Mouse (Mus musculus) adrenal gland, adult (tissue): ENCODE results near the gene Slc25a47.
"Not testable (repeated sequence)": the region's sequence is repeated elsewhere in the genome, so short reads cannot be mapped to it uniquely, and the experiment has no call there.

Experiments
- DNase-seq, 2 experiments: peaks; one replicate each; pipeline ENCODE4 v3.0.0; 2022 to 2023; ENCODE audit warnings: low spot score in 1 of 2; ENCODE audit not compliant: inconsistent age in 2 of 2

The Slc25a47 gene

DNA sequence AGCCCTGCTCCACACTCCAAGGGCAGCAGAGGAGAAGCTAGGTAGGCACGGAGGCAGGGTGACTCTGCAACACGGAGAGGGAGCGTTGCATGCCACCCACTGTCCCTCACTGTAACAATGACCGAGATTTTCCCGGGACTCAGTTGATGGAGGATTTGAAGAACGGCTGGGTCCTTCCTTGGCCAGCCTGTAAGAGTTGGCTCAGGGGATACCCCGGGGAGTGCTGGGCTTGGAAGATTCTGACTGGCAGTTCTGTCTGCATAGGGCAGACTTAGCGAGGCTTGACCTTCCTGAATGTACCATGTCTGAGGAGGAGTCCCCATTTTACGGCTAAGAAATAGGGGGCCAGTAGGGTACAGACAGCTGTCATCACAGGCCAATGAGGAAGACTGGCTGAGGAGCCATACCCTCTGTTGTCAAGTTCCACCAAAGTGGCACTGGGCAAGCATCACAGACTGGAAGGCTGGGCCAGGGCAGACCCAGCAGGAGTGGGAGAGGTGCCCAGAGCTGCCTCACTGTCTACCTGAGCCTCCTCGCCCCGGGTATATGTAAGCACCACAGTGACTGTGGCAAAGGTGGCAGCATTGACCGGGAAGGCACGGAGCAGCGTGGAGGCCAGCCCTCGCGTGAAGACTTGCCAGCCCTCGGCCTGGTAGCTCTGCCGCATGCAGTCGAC, 9.4 kb upstream of the Slc25a47 start:
- DNase-seq = peak in 1 of 2 experiments; percentile 37

DNA sequence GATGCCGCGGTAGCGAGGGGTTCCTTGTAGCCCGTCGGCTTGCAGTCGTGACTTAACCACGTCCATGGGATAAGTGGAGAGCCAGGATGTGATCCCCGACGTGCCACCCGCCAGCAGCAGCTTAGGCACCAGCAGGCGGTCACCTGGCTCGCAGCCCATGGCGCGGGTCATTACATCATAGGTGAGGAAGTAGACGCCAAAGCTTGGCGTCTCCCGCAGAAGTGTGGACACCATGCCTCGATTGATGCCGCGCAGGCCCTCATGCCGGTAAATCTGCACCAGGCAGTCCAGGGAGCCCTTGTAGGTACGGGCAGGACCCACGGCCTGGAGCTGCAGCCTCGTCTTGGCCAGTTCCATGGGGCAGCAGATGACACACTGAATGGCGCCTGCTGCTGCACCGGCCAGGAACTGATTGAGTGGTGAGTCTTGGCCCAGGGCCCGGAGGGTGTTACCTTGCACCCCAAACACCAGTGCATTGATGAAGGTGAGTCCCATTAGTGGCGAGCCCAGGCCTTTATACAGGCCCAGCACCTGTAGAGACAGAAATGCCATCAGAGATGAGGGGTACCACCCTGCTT, 8.8 kb upstream of the Slc25a47 start:
- DNase-seq = peak in 1 of 2 experiments; percentile 46

DNA sequence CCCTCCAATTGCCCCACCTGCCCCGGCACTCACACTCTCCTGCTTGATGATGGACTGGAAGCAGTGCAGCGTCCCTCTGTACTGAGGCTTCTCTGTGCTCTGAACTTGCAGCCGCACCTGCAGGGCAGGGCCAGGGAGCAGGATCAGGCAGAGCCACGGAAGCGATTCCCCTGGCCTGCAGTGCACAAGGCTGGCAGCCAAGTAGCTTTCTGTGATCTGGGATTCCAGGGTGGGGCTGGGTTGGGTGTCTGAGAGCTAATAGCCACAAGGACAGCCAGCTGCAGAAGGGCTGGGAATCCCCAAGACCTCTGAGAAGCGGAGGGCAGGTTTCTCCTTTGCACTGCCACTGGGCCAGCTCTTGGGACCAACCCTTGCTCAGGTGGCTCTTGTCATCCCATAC, 8.2 kb upstream of the Slc25a47 start:
- no peak for DNase-seq

DNA sequence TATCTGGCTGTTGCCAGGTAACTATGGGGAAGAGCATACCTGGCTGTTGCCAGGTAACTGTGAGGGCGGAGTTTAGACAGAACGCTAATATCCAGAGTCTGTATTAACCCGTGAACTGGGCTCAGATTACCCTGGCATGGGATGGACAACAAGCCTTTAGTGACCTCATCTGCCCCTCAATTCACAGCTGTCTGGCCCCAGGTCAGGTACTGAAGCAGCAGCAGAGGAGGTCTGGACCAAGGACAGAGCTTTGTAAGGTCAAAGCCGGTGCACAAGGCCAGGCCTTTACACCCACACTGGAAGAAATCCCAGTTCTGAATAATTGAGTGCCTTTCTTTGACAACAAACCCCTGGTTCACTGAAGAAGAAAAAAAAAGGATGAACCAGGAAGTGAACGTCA, 6.2 kb upstream of the Slc25a47 start:
- peak; percentile 66 to 86 for DNase-seq

DNA sequence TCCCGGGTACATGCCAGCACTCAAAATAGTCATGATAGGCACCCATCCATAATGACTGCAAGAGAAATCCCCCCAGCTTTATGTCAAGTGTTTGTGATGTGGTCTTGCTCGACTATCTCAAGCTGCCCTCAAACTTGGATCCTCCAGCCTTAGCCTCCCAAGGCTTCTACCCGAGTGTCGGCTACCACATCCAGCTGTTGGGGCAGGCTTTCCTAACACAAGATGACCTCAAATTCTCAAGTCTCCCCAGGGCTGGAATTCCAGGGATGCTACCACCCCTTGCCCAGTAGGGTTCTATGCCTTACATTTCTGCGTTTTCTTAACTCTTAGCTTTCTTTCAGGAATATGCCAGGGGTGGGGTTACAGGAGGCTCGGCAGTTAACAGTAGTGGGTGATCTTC, 5.5 kb upstream of the Slc25a47 start:
- DNase-seq = no peak

DNA sequence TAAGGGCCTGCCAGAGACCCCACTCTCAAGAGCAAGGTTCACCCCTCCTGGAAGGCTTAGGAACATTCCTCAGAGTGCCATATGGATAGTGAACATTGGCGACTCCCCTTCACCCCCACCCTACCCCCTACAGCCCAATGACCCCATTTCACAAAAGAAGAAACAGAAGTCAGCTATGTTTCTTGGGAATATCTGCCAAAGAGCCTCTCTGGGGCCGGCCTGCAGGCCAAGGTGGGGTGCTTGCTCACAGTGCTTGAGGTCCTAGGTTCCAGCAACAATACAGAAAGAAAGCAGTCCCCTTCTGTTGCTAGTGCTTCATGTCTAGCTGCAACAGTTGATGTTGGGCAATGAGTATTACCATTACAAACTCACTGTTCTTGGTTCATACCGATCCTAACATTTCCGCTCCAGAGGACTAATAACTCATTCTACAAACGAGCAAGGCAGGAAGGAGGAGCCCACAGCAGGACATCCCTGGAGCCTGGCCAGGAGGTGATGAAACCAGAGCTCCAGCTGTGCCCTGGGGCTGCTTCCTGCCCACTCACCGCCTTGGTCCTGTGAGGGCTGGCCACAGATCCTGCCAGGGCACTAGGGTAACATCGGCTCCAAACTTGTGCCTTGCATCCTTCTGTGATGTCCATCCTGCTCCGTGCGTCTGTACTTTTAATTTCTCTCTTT, 3.7 kb upstream of the Slc25a47 start:
- peak; percentile 96 to 98 for DNase-seq

DNA sequence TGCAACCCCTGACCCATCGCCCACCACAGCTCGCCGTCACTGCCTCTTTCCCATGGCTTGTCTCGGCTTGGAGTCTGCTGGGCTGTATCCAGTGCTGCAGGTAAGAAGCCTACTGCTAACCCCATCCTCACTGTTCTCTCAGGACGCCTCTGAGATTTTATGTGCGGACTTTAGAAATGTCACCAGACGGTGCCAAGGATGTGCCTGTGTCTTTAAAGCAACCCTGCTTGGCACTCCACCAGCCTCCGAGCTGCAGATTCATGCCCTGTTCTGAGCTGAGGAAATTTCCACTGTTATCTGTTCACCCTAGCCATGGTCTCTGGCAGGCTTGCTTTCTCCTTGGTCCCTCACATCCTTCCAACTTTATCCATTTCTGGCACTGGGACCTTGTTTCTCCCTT, 3.0 kb upstream of the Slc25a47 start:
- DNase-seq = peak; percentile 85 to 92

DNA sequence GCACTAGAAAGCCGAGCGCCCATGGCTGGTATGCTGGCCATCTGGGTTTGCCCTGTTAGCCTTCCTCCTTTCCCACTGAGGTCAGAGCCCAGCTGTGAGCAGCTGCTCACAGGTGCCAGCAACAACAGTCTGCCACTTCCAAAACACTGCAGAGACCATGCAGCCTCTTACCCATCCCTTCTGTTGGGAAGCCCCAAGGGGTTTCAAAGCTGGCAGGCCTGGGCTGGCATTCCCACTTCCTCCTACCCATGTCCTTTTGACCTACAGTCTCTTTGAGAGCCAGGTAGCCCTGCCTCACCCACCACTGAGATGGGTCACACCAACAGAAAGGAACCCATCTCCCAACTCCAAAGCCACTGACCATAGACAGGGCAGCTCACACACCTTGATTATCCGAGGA, 2.4 kb upstream of the Slc25a47 start:
- peak in 1 of 2 experiments; percentile 64 for DNase-seq

DNA sequence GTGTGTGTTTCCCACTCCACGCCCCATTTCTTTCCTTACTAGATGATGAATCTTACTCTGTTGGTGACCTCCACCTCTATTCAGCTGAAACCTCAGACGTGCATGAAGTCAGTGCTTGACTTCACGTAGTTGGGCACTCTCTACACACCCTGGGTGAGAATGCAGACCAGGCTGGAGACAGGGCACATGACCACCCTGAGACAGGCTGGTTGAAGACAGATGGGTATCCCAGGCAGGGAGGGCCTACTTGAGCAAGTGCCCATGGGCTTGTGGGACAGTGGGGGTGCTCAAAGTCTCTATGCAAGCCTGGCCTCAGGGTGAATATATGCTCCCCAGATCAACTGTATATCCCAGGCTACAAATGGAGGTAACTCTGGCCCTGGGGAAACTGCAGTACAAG, 1.5 kb upstream of the Slc25a47 start:
- DNase-seq = peak in 1 of 2 experiments; percentile 65

DNA sequence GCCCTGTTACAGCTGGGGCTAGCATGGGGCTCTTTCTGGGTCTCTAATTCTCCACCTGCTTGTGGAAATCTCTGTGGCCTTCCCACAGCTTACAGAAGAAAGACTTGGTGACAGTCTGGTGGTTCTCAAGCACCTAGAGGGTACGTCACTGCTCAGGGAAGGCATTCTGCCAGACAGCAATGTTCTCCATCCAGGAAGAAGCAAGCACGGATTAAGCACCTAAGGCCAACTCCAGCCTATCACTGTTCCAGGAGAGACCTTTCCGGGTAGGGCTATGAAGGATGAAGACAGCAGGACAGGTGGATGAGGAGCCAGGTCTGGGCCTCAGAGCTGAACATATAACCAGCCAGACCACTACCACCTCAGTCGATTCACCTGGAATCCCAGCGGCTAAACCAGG, 1.1 kb upstream of the Slc25a47 start:
- DNase-seq = peak in 1 of 2 experiments; percentile 70

DNA sequence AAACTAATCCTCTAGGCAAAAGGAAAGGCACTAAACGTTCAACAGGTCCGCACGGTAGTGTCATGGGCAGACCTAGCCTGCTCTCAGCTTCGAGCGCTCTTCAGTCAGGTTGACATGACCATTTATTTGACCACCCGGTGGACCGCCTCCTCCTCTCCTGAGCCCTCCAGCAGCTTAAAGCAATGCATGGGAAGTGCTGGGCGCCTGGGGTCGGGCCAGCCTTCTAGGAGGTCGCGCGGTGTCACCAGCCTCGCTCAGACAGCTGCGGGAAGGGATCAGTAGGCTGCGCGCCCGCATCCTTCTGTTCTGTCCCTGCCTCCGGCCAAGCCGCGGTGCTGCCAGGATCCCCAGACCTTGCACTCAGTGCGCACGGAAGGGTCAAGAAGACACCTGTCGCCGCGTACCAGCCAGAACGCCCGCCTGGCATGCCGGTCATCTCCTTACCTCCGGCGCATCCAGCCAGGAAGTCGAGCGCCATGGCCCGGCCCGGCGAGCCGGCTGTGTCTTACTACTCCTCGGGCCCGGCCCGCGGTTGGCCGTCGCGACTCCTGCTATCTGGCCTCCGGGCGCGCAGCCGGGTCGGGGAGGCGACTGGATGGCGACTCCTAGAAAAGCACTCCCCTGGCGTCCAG, 522 bp upstream of the Slc25a47 start:
- no peak for DNase-seq

DNA sequence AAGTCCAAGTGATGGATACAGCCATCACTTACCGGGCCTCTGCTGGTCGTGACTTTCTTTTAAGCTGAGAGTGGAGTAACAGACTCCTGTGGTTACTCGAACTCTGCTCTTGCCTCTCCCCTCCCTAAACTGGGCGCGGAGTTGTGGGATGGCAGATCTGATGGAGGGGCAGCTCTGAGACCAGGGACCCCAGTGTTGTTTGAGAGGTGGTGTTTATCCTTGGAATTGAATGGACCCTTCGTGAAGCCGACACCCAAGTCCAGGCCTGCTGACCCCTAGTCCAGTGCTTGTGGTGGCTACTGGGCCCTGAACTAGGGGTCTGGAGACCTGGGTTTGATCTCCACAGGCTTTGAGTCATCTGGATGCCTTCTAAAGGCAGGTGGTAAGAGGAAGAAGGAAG, 876 bp downstream of the Slc25a47 start:
- peak in 1 of 2 experiments; percentile 60 for DNase-seq

DNA sequence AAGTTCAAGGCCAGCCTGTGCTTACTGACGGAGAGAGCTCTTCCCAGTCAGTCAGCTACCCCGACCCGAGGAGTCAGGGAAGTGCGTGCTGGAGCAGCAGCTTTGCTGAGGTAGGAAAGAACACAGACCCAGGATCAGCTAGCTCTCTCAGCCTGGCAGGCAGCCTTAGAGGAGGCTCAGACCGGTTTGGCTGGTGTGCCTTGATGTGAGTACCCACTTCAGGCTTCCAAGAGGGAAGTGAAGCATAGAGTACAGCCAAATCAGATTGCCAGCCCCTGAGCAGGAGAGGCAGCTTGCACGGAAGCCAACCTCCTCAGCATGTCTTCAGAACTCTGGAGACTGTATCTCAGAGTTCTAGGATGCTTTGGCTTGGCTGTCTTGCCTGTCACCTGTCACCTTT, 5.3 kb downstream of the Slc25a47 start:
- DNase-seq = no peak

DNA sequence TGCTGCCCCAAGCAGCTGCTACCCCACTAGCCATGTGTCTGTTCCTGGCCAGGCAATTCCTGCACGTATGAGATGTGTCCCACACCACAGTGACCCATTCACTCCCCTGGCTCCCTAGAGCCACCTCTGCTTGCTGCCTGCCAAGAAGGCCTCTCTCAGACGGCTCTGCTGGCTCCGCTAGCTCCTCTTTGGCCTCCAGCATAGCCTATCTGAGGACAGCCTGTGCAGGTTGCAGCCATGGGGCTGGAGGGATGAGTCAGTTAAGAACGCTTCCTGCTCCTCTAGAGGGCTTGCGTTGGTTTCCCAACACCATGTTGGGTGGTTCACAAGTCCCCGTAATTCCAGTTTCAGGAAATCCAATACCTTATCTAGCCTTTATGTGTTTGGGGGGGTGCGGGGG, 6.8 kb downstream of the Slc25a47 start:
- peak in 1 of 2 experiments; percentile 70 for DNase-seq

DNA sequence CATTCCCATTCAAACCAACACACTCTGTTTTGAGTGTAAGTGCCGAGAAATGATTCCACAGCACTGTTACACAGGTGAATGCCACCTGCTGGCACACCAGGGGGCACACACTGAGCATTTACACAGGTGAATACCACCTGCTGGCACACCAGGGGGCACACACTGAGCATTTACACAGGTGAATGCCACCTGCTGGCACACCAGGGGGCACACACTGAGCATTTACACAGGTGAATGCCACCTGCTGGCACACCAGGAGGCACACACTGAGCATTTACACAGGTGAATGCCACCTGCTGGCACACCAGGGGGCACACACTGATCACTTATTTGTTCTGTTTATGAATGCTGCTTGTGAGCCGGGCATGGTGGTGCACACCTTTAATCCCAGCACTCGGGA, 12.2 kb downstream of the Slc25a47 start:
- DNase-seq = not testable (repeated sequence)

DNA sequence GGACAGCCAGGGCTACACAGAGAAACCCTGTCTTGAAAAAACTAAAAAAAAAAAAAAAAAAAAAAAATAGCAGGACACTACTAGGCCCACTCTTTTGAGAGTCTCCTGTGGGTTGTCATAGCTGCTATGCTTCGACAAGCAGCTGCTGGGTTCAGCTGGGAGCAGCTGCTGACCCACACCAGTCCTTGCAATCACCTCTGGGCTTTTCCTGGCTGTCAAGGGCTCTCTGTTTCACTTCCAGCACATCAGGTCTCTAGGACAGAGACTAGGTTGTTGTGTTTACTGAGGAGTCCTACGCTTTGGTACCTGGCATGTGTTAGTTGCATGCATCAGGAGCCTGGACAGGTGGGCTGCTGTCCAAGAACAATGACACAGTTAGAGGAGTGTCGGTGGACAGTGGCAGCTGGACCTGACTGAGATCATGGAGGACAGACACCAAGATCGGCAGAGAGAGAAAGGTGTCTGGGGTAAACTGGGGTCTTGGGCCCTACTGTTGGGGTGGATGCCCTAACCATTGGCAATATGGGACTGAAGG, 13.7 kb downstream of the Slc25a47 start:
- DNase-seq = no peak

DNA sequence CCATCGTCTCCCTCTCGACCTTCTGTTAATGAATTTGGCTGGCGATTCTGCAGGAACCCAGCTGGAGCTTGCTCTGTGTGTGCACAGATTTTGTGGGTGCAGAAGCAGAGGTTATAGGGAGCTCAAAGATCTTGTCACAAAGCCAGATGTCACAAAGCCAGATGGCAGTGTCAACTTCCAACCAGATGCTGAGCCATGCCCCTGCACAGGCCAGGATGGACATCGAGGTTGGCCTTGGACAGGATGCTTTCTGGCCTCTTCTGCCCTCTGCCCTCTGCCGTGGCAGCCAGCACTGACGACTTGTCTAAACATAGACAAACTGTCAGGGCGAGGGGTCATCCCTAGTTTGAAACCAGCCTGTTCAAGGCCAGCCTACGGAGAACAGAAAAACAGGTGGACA, 14.3 kb downstream of the Slc25a47 start:
- DNase-seq = peak in 1 of 2 experiments; percentile 12

DNA sequence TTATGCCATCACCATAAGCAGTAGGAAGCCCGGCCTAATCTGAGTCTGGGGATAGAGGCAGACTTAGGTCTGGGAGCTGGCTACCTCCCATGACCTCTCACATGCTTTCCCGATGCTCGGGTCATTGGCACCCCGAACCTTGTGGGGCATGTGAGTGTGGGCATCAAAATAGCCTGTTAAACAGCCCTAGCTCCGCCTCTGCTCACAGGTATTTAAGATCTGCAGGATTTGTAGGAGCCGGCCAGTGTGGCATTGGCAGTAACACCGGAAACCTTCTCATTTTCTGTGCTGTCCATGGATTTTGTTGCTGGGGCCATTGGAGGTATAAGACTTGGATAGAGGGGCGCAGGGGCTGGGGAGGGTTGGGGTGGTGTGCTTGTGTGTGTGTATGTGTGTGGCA, 15.0 kb downstream of the Slc25a47 start:
- DNase-seq = no peak

DNA sequence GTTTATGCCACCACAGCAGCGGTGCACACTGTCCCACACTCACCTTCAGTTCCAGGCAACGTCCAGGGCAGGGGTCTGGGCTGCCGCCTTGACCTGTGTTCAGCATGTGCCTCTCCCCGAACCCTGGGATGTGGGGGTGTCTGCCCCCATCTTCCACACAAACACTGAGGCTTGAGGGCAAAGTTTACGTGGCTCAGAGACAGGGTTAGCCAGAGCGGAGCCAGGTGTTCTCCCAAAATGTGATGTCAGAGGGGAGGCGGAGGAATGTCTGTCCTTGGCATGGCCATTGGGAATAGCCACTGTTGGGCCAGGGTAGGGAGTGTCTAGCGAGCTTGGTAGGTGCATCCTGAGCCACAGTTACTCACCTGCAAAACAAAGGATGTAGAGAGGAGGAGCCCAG, 17.0 kb downstream of the Slc25a47 start:
- DNase-seq = no peak

DNA sequence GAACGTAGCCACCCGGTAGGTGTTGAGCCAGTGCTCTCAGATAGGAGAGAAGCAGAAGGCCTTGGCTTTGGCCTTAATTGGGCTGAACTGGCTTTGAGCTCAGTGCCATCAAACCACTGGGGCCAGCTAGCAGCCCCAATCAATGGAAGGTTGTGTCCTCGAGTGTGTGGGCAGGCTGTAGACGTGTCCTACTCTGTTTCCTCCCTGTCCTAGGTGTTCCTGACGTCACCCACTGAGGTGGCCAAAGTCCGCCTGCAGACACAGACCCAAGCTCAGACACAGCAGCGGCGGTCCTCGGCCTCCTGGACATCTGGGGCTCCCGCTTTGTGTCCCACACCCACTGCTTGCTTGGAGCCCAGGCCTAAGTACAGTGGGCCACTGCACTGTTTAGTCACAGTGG, 19.2 kb downstream of the Slc25a47 start:
- DNase-seq = no peak

DNA sequence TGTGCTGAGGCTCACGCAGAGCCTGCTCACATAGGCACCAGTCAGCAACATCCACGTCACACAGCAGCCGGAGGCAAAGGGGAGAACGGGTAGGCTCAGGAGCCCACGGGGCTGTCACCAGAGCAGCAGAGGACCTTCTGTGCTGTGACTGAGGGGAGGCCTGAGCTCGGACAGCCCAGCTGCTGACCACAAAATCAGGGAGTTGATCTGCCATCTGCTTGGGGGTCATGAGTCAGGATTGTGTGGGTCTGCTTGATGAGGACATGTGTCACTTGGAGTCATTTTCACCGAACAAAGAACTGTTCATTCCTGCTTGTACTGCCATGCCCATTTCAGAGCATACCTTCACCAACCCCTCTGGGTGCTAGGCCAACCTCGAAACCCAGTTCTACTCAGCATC, 20.3 kb downstream of the Slc25a47 start:
- no peak for DNase-seq

DNA sequence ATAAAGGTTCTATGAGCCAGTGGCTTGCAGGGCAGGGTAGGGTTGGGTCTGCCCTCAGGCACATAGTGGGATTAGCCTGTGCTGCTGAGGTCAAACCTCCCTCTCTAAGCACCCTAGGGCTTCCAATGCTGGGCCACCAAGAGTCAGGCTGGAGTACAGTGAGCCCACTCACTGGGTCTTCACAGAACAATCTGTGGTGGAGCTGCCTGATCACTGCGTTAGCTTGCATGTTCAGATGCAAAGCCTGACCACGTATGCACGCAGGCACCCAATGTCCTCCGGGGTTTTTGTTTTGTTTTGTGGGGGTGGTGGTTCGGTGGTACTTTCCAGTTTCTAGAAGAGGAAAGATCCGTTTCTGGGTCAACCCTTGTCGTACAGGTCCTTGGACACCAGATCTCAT, 21.3 kb downstream of the Slc25a47 start:
- no peak for DNase-seq
